Mouse (Mus musculus) CD4-positive naive resting alpha-beta T cell, adult 57 days (primary cell): ENCODE measurements around the gene Lhfp. TPM values are rescaled to one million over a fixed set of nuclear protein-coding genes. Genes with fewer than 3 reads are reported as not detected.

Experiments used
- total RNA-seq: library from RNA; stranded (reverse); gene quantifications from one replicate; pipeline ENCODE4 v1.2.4, GENCODE M21; 2023

Gene Lhfp
- not detected for total RNA-seq

GRCm38 (mm10) chr3:53041411-53042239 is at the start of gene Lhfp:
Gene Lhfp (plus strand): TSS chr3:53041528.

GRCm38 (mm10) chr3:53016436-53017340 is 24.6 kb upstream of the Lhfp start, which contains the start of gene Cog6:
Gene Cog6 (minus strand): TSS chr3:53017237.

Other genes with a start within 250 kb of the Lhfp start
- 30.2 TPM for gene Cog6, start 24.3 kb upstream of the Lhfp start, total RNA-seq